Mouse (Mus musculus) cerebellum, adult 9-10 months (tissue): ENCODE data around the gene Klhl42.

Source experiments
- DNase-seq: peaks from one replicate; pipeline ENCODE4 v3.0.0; 2022

Gene Klhl42

GRCm38 (mm10) chr6:147088517-147088916 is 2.7 kb upstream of the Klhl42 start:
- DNase-seq, result no peak

- peak; percentile 40 for DNase-seq
These were observed 988 bp upstream of the Klhl42 start for GRCm38 (mm10) chr6:147090191-147090590.

- peak; percentile 66 for DNase-seq
These were observed 957 bp downstream of the Klhl42 start for GRCm38 (mm10) chr6:147092136-147092535.

- DNase-seq, result no peak
These were observed 3.6 kb downstream of the Klhl42 start for GRCm38 (mm10) chr6:147094771-147095170.

- no peak for DNase-seq
These were observed 4.9 kb downstream of the Klhl42 start for GRCm38 (mm10) chr6:147096109-147096508.

GRCm38 (mm10) chr6:147096934-147097333 is 5.8 kb downstream of the Klhl42 start:
- no peak for DNase-seq

GRCm38 (mm10) chr6:147097346-147097929 is 6.3 kb downstream of the Klhl42 start:
- DNase-seq, result no peak

- DNase-seq, result no peak
These were observed 8.5 kb downstream of the Klhl42 start for GRCm38 (mm10) chr6:147099458-147100277.

GRCm38 (mm10) chr6:147102293-147102692 is 11.1 kb downstream of the Klhl42 start:
- no peak for DNase-seq

- DNase-seq, result no peak
These were observed 14.3 kb downstream of the Klhl42 start for GRCm38 (mm10) chr6:147105529-147105928.

- no peak for DNase-seq
These were observed 15.5 kb downstream of the Klhl42 start for GRCm38 (mm10) chr6:147106716-147107115.

- DNase-seq, result no peak
These were observed 18.1 kb downstream of the Klhl42 start for GRCm38 (mm10) chr6:147109283-147109682.

- peak; percentile 80 for DNase-seq
These were observed 25.4 kb downstream of the Klhl42 start for GRCm38 (mm10) chr6:147116579-147116978.

- no peak for DNase-seq
These were observed 26.6 kb downstream of the Klhl42 start for GRCm38 (mm10) chr6:147117764-147118163.

- no peak for DNase-seq
These were observed 27.0 kb downstream of the Klhl42 start for GRCm38 (mm10) chr6:147118190-147118589.

GRCm38 (mm10) chr6:147121320-147121719 is 30.1 kb downstream of the Klhl42 start:
- no peak for DNase-seq

GRCm38 (mm10) chr6:147127239-147127638 is 36.1 kb downstream of the Klhl42 start:
- no peak for DNase-seq

GRCm38 (mm10) chr6:147138260-147138659 is 47.1 kb downstream of the Klhl42 start:
- DNase-seq, result no peak

GRCm38 (mm10) chr6:147140600-147141154 is 49.5 kb downstream of the Klhl42 start:
- no peak for DNase-seq

- DNase-seq, result no peak
These were observed 53.5 kb downstream of the Klhl42 start for GRCm38 (mm10) chr6:147144664-147145063.

- DNase-seq, result no peak
These were observed 54.1 kb downstream of the Klhl42 start for GRCm38 (mm10) chr6:147145277-147145676.

- no peak for DNase-seq
These were observed 54.6 kb downstream of the Klhl42 start for GRCm38 (mm10) chr6:147145753-147146152.

GRCm38 (mm10) chr6:147151069-147151468 is 59.9 kb downstream of the Klhl42 start:
- DNase-seq, result no peak

- DNase-seq, result no peak
These were observed 60.7 kb downstream of the Klhl42 start for GRCm38 (mm10) chr6:147151839-147152238.
